ENCODE assay signal across 8 mouse cellular contexts in genomic region chr10:128493695-128494666, GRCm38 (mm10). TPM values are rescaled to one million over a fixed set of nuclear protein-coding genes. Genes with fewer than 3 reads are reported as not detected.
DNase-seq lines count a peak whose midpoint lies in the region; ATAC-seq and TF ChIP-seq lines count a peak whose summit lies in the region.

Gene Myl6, minus strand, starts transcription at chr10:128494145.

- H3K9ac ChIP-seq in kidney, embryonic 14.5 days (ENCODE audit: low read depth, low read length): peak within 1 kb of the TSS; percentile 85
- peak within 1 kb of the TSS; percentile 74 for H3K9ac ChIP-seq in limb, embryonic 15.5 days

- peaks cover 36% of the 10 kb centered on the region for H3K4me1 ChIP-seq in bone marrow macrophage, adult 2 months (ENCODE audit: control insufficient read depth, insufficient read depth, low read length)
- peaks cover 8% of the 10 kb centered on the region; the same call in 1 of the 2 replicates for H3K4me1 ChIP-seq in embryonic fibroblast, embryonic 13.5 days (ENCODE audit: control insufficient read depth, insufficient read depth, low read length)
- H3K4me1 ChIP-seq in kidney, embryonic 14.5 days (ENCODE audit: control insufficient read depth, insufficient read depth, low read length): peaks cover 30% of the 10 kb centered on the region
- peaks cover 49% of the 10 kb centered on the region for H3K4me1 ChIP-seq in limb, embryonic 15.5 days

- H3K4me3 ChIP-seq in bone marrow macrophage, adult 2 months (ENCODE audit: insufficient read depth, low read length): peak within 1 kb of the TSS; percentile 72
- H3K4me3 ChIP-seq in embryonic fibroblast, embryonic 13.5 days (ENCODE audit: insufficient read depth, low read length): peak within 1 kb of the TSS; percentile 97
- peak within 1 kb of the TSS; percentile 80 for H3K4me3 ChIP-seq in kidney, embryonic 14.5 days (ENCODE audit: low read length)
- H3K4me3 ChIP-seq in limb, embryonic 15.5 days: peak within 1 kb of the TSS; percentile 83

- H3K27ac ChIP-seq in bone marrow macrophage, adult 2 months (ENCODE audit: insufficient read depth, low read depth, low read length): peak within 1 kb of the TSS; percentile 96
- peak within 1 kb of the TSS; percentile 96 for H3K27ac ChIP-seq in embryonic fibroblast, embryonic 13.5 days (ENCODE audit: insufficient read depth, low read length)
- H3K27ac ChIP-seq in kidney, embryonic 14.5 days (ENCODE audit: low read depth, low read length): peak within 1 kb of the TSS; percentile 93
- peak within 1 kb of the TSS; percentile 100 for H3K27ac ChIP-seq in limb, embryonic 15.5 days

- TF ChIP-seq POLR2A in bone marrow macrophage, adult 2 months (IDR thresholded peaks at IDR 0.05; ENCODE audit: borderline replicate concordance, low read depth, low read length): peak; percentile 49; the same call in 1 of the 2 replicates
- peak; percentile 98 for TF ChIP-seq POLR2A in embryonic fibroblast, embryonic 13.5 days (IDR thresholded peaks at IDR 0.05; ENCODE audit: low read depth, low read length)

- peak within 1 kb of the TSS; percentile 87 for H3K4me2 ChIP-seq in kidney, embryonic 14.5 days (replicated peaks; ENCODE audit: low read depth, low read length)
- peak within 1 kb of the TSS; percentile 72 for H3K4me2 ChIP-seq in limb, embryonic 15.5 days

- H3K27me3 ChIP-seq in kidney, embryonic 14.5 days (ENCODE audit: control insufficient read depth, insufficient read depth, low read length): no peaks in the 10 kb centered on the region
- H3K27me3 ChIP-seq in limb, embryonic 15.5 days: no peaks in the 10 kb centered on the region

- peak; percentile 92 for ATAC-seq in kidney, embryonic 14.5 days (ENCODE audit: low FRiP score, low TSS enrichment)
- peak; percentile 91 for ATAC-seq in limb, embryonic 15.5 days (ENCODE audit: insufficient number of reproducible peaks, low FRiP score, low TSS enrichment, low read depth)

- under 1% methylated on average over 45 of the region's 45 CpGs for WGBS in kidney, embryonic 14.5 days
- WGBS in limb, embryonic 15.5 days: under 1% methylated on average over 43 of the region's 45 CpGs

- no peaks in the 10 kb centered on the region for H3K9me3 ChIP-seq in kidney, embryonic 14.5 days (ENCODE audit: control insufficient read depth, low read length)
- no peaks in the 10 kb centered on the region for H3K9me3 ChIP-seq in limb, embryonic 15.5 days

- peak; percentile 98 for TF ChIP-seq CTCF in bone marrow macrophage, adult 2 months (IDR thresholded peaks at IDR 0.05; ENCODE audit: low read depth, low read length)
- 0 out of 2 replicates have a peak, but pooled peaks have one; percentile 31 for TF ChIP-seq CTCF in embryonic fibroblast, embryonic 13.5 days (IDR thresholded peaks at IDR 0.05; ENCODE audit: borderline replicate concordance, insufficient read depth, low read length)

- peaks cover 29% of the 10 kb centered on the region for H3K36me3 ChIP-seq in kidney, embryonic 14.5 days (ENCODE audit: control insufficient read depth, insufficient read depth, low read length)
- H3K36me3 ChIP-seq in limb, embryonic 15.5 days: peaks cover 29% of the 10 kb centered on the region

- DNase-seq in A20 (ENCODE audit: low read depth, low spot score): peak; percentile 99
- peak; percentile 98 for DNase-seq in heart, adult 9 months (ENCODE audit: low spot score in 2 of 2)
- peak; percentile 91 to 93 for DNase-seq in monocyte, adult 2 months (ENCODE audit: low read depth in 1 of 2, low spot score in 2 of 2)
- peak; percentile 96 to 98 for DNase-seq in spleen, postnatal 36 days (ENCODE audit: low spot score in 2 of 2)

RNA-seq across cellular contexts. Expression of gene Myl6, which starts in this region (rescaled TPM):
- 1,186 and 1,257 TPM in 2 replicates for polyA plus RNA-seq in bone marrow macrophage, adult 2 months (2012; ENCODE audit: insufficient read depth, insufficient read length, missing spikeins)
- 2,243 and 2,568 TPM in 2 replicates for polyA plus RNA-seq in embryonic fibroblast, embryonic 13.5 days (2011; ENCODE audit: insufficient read length, low read depth, missing spikeins)
- polyA plus RNA-seq in kidney, embryonic 14.5 days (2014; fragmentation: Nextera tagmentation; extraction: Ambion mirVana): 921 and 980 TPM in 2 replicates
- 1,269 and 1,341 TPM in 2 replicates for polyA plus RNA-seq in limb, embryonic 15.5 days (2015; fragmentation: Nextera tagmentation; extraction: Ambion mirVana)

Comparison
In these comparisons a context has a peak if more than half of its experiments do, and no peak if none do; other contexts are left out.
1. Peak in every context shown above with its lines: DNase-seq, ATAC-seq, H3K4me3 ChIP-seq and H3K27ac ChIP-seq.